Mouse (Mus musculus) kidney, postnatal 4 days (tissue): Measurements from ENCODE around the gene Rora.

ENCODE experiments used
- DNase-seq, 2 experiments: peaks; one replicate each; pipeline ENCODE4 v3.0.0; 2021; ENCODE audit warnings: mixed read lengths in 2 of 2

Rora gene

GRCm38 (mm10) chr9:69250326-69250725 lies 596.7 kb downstream of the Rora start:
- no peak for DNase-seq

DNA sequence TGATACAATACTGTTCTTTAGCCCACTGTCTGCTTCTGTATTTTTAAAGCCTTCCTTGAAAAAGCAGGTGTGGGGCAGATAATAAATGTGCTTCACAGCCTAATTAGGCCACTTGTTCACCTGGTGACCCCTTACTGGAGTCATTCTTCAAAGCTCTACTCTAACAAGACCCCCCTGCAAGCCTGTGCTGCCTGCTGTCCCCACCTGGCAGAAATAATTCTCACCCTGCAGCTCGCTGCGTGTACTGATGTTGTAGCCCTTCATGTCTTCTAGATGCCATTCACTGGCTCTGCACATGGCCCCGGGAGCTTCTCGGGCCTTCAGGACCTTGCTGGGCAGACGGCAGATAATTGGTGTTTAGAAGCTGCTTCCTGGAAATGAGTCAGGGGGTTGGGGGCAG lies 604.9 kb downstream of the Rora start:
- no peak for DNase-seq

DNA sequence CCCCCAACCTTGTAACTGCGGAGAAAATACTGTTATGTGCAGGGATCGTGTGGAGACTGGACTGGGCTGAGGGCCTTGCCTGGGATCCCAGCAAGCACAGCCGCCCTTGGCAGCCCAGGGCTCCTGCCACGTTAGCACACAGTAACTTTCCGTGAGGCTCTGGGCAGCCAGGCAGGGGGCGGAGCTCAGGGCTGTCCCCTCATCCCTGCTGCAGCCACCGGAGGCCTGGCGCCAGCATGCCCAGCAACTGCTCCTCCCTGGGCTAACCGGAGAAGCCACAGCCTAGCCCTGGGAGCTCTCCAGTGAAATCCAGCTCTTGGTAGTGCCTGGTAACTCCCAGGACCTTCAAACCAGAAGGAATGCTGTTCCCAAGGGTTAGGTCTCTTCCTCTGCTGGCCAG lies 605.8 kb downstream of the Rora start:
- peak; percentile 71 to 84 for DNase-seq

DNA sequence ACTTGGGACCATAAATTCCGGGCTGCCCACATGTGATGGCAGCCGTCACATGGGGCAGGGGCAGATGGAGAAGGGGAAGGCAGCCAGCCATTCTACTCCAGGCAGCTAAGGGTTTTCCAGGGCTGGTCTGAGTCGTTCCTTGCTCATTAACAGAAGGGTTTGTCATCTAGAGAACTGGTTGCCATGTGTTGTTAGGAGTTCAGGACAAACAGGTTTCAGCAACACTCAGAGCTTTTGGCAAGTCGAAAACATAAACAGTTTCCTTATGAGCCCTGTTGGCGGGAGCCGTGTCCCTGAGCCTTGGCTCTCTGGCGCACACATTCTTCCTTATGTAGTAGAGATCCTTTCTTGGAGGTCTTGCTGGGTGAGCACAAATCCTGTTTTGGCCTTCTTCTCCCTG lies 611.6 kb downstream of the Rora start:
- DNase-seq = no peak

DNA sequence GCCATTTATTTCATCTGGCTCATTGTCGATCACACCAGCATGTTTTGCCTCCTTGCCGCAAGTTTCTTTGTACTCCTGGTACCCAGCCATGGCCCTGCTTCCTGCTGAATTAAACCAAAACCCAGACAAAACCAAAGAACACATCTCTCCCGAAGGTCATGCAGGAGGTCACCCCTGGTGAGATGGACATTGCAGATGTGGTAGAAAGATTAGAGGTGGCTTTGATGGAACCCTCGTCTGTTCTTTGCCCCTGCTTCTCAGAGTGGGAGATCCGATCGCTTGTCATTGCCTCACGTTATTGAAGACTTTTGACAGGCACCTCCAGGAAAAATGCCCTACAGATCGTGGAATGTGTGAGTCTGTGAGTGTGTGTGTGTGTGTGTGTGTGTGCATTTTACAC lies 616.8 kb downstream of the Rora start:
- DNase-seq = no peak

GRCm38 (mm10) chr9:69270931-69271330 lies 617.3 kb downstream of the Rora start:
- no peak for DNase-seq

DNA sequence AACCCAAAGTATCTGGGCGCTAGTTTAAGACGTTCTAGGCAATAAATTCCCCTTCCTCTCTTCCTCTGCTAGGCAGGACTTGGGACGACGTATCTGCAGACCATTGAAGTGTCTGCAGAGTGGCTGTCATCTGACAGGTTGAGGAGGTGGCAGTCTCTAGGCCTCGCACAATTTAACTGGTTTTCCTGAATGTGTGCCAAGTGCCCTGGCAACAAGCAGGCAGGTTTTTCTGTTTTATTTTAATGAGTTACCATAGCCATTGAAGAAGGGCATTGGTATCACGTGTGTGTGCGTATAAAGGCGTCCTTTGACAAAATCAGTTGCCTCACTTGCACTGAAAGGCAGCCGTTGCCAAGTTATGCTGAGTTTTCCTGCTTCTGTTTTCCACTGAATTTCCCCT lies 619.3 kb downstream of the Rora start:
- DNase-seq = no peak

GRCm38 (mm10) chr9:69274766-69275485 lies 621.3 kb downstream of the Rora start:
- DNase-seq = no peak

- no peak for DNase-seq
Observed at GRCm38 (mm10) chr9:69277256-69277655, 623.7 kb downstream of the Rora start.

GRCm38 (mm10) chr9:69285011-69285410 lies 631.4 kb downstream of the Rora start:
- no peak for DNase-seq

GRCm38 (mm10) chr9:69288113-69288512 lies 634.5 kb downstream of the Rora start:
- no peak for DNase-seq

GRCm38 (mm10) chr9:69288586-69288985 lies 635.0 kb downstream of the Rora start:
- no peak for DNase-seq

DNA sequence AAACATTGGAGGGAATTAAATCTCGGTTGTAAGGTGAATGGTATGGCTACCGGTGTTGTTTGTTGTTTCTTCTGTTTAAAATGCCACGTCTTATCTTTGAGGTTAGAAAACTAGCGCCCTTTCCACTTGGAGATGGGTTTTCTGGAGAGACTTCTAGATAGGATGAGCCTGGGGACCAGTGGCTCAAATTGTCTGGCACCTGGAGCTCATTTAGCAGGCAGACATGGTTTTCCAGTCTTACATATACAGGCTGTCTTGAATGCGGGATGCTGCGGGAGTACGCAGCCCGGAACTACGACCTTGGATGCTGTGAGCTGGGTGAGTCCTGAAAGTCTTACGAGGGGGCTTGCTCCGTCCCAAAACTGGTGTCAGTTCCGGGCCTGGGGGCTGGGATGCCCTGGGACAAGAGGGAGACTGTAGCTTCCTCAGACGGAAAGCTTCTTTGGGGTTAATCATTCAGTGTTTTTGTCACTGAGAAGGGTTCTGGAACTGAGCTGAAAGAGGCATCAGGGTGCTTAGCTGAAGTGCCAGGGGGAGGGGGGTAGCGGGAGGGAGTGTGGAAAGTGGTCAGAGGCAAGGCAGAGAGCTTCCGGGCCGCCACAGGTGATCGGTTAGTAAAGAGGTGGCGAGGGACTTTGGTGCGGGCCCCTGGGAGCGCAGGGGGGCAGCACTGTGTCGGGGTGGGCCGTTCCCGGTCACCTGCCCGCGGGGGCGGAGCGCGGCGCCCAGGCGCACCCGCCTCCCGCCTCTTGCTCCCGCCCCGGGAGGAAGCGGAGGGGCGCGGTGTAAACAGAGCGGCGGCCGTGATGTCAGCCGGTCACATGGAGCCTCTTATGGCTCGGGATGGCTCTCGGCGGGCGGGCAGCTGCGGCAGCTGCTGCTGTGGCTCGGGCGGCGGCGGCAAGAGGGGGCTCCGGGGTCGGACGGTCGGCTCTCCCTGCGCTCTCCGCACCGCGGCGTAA lies 635.8 kb downstream of the Rora start:
- DNase-seq = peak; percentile 87 to 93

- DNase-seq = peak; percentile 62 to 75
Observed at GRCm38 (mm10) chr9:69290018-69290880, 636.7 kb downstream of the Rora start.

DNA sequence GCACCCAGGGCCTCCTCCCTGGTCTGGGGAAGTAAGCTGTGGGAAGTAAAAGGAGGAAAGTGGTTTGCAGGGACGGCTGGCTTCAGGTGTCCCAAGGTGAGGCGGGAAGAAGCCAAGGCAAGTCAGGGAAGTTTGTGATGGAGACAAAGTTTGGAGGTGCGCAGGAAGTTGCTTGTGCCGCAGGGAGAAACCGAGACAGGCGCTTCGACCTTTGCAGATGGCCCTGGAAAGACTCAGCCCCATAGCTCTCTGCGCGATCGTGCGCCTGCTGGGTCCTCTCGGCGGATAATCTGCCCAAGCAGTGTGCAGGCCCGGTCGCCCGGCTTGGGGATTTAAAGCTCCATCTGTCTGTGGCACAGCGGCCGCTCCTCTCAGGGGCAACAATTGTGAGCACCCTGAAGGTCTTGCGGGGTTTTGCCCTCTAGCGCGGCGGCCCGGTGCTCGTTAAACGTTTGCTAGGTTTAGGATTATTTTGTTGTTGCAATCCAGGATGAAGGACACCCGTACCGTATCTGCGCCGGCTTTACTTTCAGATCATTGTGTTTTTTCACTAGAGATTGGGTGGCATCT lies 637.4 kb downstream of the Rora start:
- peak; percentile 56 to 72 for DNase-seq

GRCm38 (mm10) chr9:69291451-69291850 lies 637.9 kb downstream of the Rora start:
- no peak for DNase-seq

GRCm38 (mm10) chr9:69292353-69292752 lies 638.8 kb downstream of the Rora start:
- DNase-seq = no peak

DNA sequence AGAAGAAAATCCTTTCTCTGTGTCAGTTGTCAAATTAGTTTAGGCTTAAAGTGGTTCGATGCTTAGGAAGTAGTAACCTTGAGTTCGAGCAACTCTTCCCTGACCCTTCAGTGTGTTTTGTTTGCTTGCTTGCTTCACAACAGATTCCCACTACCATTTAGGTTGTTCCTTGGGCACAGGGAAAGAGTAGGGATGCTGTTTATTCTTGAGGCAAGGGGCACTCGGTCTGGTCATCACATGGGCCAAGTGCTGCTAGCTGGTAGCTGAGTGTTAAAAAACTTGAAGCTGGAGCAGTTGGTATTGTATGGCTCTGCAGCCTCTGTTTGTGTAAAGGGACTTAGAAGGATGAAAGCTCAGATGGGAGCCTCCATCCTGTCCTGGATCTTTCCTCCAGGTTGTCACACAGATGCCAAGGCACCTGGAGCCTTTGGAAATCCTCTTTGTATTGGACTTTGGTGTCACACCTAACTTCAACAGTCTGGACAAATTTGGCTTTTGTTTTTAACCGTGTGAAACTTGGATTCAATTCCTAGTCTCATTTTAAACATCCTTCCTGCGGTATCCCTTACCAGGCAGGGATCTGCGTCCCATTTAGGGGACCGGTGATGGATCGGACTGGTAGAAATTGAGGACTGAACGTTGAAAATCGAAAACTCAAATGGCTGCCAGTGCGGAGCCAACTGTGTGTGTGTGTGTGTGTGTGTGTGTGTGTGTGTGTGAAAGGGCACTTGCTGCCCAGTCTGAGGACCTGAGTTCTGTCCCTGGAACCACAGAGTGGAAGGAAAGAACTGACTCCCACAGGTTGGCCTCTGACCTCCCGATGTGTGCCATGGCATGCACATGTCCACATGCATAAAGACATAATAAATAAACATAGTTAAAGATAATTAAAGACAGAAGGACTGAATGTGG lies 639.4 kb downstream of the Rora start:
- no peak for DNase-seq

DNA sequence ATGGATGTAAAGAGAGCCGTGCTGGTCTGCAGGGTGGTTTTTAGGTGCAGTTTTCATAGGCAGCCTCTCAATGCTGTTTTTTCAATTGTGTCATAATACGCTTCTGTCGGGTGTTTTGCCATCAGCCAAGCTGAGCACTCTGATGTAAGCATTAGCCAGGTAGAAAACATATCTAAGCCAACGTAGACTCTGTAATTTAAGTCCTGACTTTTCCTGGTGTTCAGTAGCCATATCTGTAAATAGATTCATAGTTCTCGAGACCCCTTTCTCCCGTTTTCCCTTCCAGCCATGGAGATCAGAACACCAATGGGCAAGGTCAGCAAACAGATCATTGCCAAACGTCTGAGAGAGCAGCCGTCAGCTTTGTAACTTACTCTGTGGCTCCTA lies 640.1 kb downstream of the Rora start:
- DNase-seq = no peak

- DNase-seq = no peak
Observed at GRCm38 (mm10) chr9:69294426-69294825, 640.8 kb downstream of the Rora start.

GRCm38 (mm10) chr9:69294856-69295255 lies 641.3 kb downstream of the Rora start:
- no peak for DNase-seq

- no peak for DNase-seq
Observed at GRCm38 (mm10) chr9:69295826-69296225, 642.2 kb downstream of the Rora start.
